Mouse (Mus musculus): ENCODE data around the gene Pate4.
"Not testable (repeated sequence)": the region's sequence is repeated elsewhere in the genome, so short reads cannot be mapped to it uniquely, and the experiment has no call there.

The Pate4 gene

GRCm38 (mm10) chr9:35611841-35612240 is at the start of gene Pate4:
Gene Pate4 (minus strand): TSS chr9:35611941.
- no peak for DNase-seq (ENCODE audit: low spot score)

- DNase-seq (ENCODE audit: low spot score), result no peak
Measured at GRCm38 (mm10) chr9:35648102-35648501, 36.4 kb upstream of the Pate4 start, which contains the start of gene Pate3. Gene Pate3 (minus strand): TSS chr9:35648202.

- no peak for DNase-seq (ENCODE audit: low spot score)
Measured at GRCm38 (mm10) chr9:35632981-35633380, 21.2 kb upstream of the Pate4 start.

GRCm38 (mm10) chr9:35616784-35617183 is 5.0 kb upstream of the Pate4 start:
- DNase-seq (ENCODE audit: low spot score), result not testable (repeated sequence)

- DNase-seq (ENCODE audit: low spot score), result no peak
Measured at GRCm38 (mm10) chr9:35614005-35614404, 2.3 kb upstream of the Pate4 start.

- DNase-seq (ENCODE audit: low spot score), result no peak
Measured at GRCm38 (mm10) chr9:35607647-35608405, 3.9 kb downstream of the Pate4 start.

- DNase-seq (ENCODE audit: low spot score), result no peak
Measured at GRCm38 (mm10) chr9:35592903-35593302, 18.8 kb downstream of the Pate4 start.

- DNase-seq (ENCODE audit: low spot score), result no peak
Measured at GRCm38 (mm10) chr9:35587674-35588073, 24.1 kb downstream of the Pate4 start.

GRCm38 (mm10) chr9:35574416-35574815 is 37.3 kb downstream of the Pate4 start:
- DNase-seq (ENCODE audit: low spot score), result no peak

- DNase-seq (ENCODE audit: low spot score), result no peak
Measured at GRCm38 (mm10) chr9:35570663-35571062, 41.1 kb downstream of the Pate4 start.

GRCm38 (mm10) chr9:35569571-35570534 is 41.9 kb downstream of the Pate4 start, which contains the start of the genes Pate2 and Hyls1:
Gene Pate2 (plus strand): TSS chr9:35570284.
Gene Hyls1 (minus strand): TSS chr9:35570398.
- DNase-seq (ENCODE audit: low spot score), result peak; percentile 96

- DNase-seq (ENCODE audit: low spot score), result no peak
Measured at GRCm38 (mm10) chr9:35567995-35568394, 43.7 kb downstream of the Pate4 start.

GRCm38 (mm10) chr9:35564536-35565240 is 47.1 kb downstream of the Pate4 start:
- no peak for DNase-seq (ENCODE audit: low spot score)

- no peak for DNase-seq (ENCODE audit: low spot score)
Measured at GRCm38 (mm10) chr9:35561583-35561982, 50.2 kb downstream of the Pate4 start.

GRCm38 (mm10) chr9:35561076-35561475 is 50.7 kb downstream of the Pate4 start:
- DNase-seq (ENCODE audit: low spot score), result no peak

GRCm38 (mm10) chr9:35559009-35559890 is 52.5 kb downstream of the Pate4 start:
- DNase-seq (ENCODE audit: low spot score), result peak; percentile 76

- DNase-seq (ENCODE audit: low spot score), result no peak
Measured at GRCm38 (mm10) chr9:35558257-35559008, 53.3 kb downstream of the Pate4 start, which contains the start of the genes Ddx25 and Pus3. Gene Ddx25 (minus strand): TSS chr9:35558528. Gene Pus3 (plus strand): TSS chr9:35558595.

Measured in lung, postnatal 25 days (tissue).